In the genomic region with DNA sequence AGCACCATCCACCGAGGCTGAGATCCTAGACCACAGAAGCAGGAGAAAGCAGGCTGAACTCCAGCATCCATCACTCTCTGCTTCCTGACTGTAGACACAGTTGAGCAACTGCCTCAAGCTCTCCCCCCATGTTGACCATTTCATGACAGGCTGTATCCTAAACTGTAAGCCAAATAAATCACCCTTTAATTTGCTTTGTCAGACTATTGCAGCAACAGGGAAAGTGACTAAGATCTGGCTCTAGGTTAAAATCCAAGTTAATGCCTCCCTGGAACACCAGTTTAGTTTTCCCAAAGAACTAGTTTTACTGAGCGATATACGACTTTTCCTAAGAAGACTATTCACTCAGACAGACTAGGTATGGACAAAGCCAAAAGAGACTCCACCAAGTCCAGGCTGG, we compare ENCODE assay signal across 30 mouse cellular contexts. TPM values are rescaled to one million over a fixed set of nuclear protein-coding genes. Genes with fewer than 3 reads are reported as not detected.
"Had no signal": no experiment of that assay in that cellular context is flagged by ENCODE, and none has a peak within 500 bp of the region (broad histone marks: within the 10 kb centered on the region; RNA-seq: fewer than 3 reads in every experiment).

No protein-coding gene starts in this region.

- H3K36me3 ChIP-seq: embryonic facial prominence, embryonic 10.5 days; embryonic facial prominence, embryonic 12.5 days; embryonic facial prominence, embryonic 13.5 days; embryonic facial prominence, embryonic 15.5 days; forebrain, embryonic 10.5 days; forebrain, embryonic 12.5 days; forebrain, embryonic 15.5 days had no signal

- H3K9me3 ChIP-seq: embryonic facial prominence, embryonic 10.5 days; embryonic facial prominence, embryonic 12.5 days; embryonic facial prominence, embryonic 13.5 days; embryonic facial prominence, embryonic 15.5 days; forebrain, embryonic 10.5 days; forebrain, embryonic 12.5 days; forebrain, embryonic 13.5 days; forebrain, embryonic 15.5 days had no signal

- DNase-seq: cerebellum, adult 2 months; cerebellum, adult 8-10 months; cerebellum, adult 9-10 months; cerebellum, adult 9-11 months; cerebellum, postnatal 10 days; cerebellum, postnatal 14 days; cerebellum, postnatal 25 days; cerebellum, postnatal 36 days; embryo, embryonic 11 days; forebrain, postnatal 0 days; gastrocnemius, adult 2 months; gastrocnemius, postnatal 10 days; gastrocnemius, postnatal 14 days; gastrocnemius, postnatal 25 days; gastrocnemius, postnatal 36 days; heart, adult 11 months; heart, adult 18-20 months; heart, adult 2 months had no signal

- ATAC-seq: forebrain, embryonic 13.5 days; forebrain, embryonic 14.5 days; forebrain, embryonic 15.5 days; forebrain, embryonic 16.5 days; forebrain, postnatal 0 days had no signal

- H3K4me3 ChIP-seq: embryonic facial prominence, embryonic 10.5 days; embryonic facial prominence, embryonic 12.5 days; embryonic facial prominence, embryonic 13.5 days; embryonic facial prominence, embryonic 15.5 days; erythroblast, embryonic 14.5 days; forebrain, embryonic 10.5 days; forebrain, embryonic 12.5 days; forebrain, embryonic 13.5 days; forebrain, embryonic 15.5 days; gastrocnemius, adult 2 months; heart, adult 2 months had no signal

- H3K27ac ChIP-seq: embryonic facial prominence, embryonic 10.5 days; embryonic facial prominence, embryonic 12.5 days; embryonic facial prominence, embryonic 13.5 days; embryonic facial prominence, embryonic 15.5 days; forebrain, embryonic 10.5 days; forebrain, embryonic 12.5 days; forebrain, embryonic 13.5 days; forebrain, embryonic 15.5 days; gastrocnemius, adult 2 months; heart, adult 2 months had no signal

- H3K27me3 ChIP-seq: embryonic facial prominence, embryonic 12.5 days; embryonic facial prominence, embryonic 13.5 days; embryonic facial prominence, embryonic 15.5 days; forebrain, embryonic 12.5 days; forebrain, embryonic 13.5 days; forebrain, embryonic 15.5 days had no signal

- H3K9ac ChIP-seq: embryonic facial prominence, embryonic 12.5 days; embryonic facial prominence, embryonic 13.5 days; embryonic facial prominence, embryonic 15.5 days; forebrain, embryonic 12.5 days; forebrain, embryonic 13.5 days; forebrain, embryonic 15.5 days; forebrain, postnatal 0 days had no signal

- H3K4me2 ChIP-seq: embryonic facial prominence, embryonic 12.5 days; embryonic facial prominence, embryonic 13.5 days; embryonic facial prominence, embryonic 15.5 days; forebrain, embryonic 12.5 days; forebrain, embryonic 13.5 days; forebrain, embryonic 15.5 days had no signal

RNA-seq across cellular contexts. Expression of gene Tmem136, which starts 37.7 kb away (rescaled TPM):
- total RNA-seq: granulocyte monocyte progenitor cell, adult 5-6 weeks had no signal
- polyA plus RNA-seq: erythroblast, embryonic 14.5 days had no signal
